Mouse (Mus musculus): Measurements from ENCODE around the gene Mterf1b.
"Not testable (repeated sequence)": the region's sequence is repeated elsewhere in the genome, so short reads cannot be mapped to it uniquely, and the experiment has no call there.

Gene Mterf1b

DNA sequence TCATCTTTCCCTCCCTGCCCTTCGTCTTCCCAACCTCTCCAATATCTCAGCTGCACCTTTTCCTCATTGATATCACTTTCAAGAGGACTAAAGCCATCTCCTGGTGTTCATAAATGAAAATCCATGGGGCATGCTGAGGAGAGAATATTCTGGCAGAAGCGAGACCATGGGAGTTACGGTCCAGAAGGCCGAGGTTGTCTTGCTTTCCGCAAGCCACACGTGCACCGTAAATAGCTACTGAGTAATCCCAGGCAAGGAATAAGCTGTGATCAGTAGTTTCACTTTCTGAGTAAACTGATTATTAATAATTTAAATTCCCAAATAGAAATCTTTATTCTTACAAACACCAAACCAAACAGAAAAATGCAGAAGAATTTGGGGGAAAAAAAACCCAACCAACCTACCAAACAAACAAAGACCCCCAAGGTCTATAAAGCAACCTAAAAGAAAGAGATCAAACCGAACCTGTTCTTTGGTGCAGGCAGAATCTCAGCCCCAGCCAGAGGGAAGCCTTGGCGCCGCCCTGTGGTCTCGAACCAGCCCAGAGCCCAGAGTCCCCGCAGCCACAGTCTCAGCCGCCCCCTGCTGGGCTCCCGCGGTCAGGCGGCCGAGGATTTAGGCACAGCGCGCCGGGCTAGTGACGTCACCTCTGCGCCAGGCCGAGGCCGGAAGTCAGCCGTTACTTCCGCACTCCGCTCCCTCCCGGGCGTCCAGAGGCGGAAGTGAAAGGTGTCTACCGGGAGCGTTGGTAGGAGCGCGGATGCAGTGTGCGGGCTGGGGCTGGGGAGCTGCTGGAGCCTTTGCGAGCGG lies at the start of gene Mterf1b:
Gene Mterf1b, plus strand, starts transcription at position 697 of the 810 bp plus-strand sequence.
- not testable (repeated sequence) for DNase-seq

DNA sequence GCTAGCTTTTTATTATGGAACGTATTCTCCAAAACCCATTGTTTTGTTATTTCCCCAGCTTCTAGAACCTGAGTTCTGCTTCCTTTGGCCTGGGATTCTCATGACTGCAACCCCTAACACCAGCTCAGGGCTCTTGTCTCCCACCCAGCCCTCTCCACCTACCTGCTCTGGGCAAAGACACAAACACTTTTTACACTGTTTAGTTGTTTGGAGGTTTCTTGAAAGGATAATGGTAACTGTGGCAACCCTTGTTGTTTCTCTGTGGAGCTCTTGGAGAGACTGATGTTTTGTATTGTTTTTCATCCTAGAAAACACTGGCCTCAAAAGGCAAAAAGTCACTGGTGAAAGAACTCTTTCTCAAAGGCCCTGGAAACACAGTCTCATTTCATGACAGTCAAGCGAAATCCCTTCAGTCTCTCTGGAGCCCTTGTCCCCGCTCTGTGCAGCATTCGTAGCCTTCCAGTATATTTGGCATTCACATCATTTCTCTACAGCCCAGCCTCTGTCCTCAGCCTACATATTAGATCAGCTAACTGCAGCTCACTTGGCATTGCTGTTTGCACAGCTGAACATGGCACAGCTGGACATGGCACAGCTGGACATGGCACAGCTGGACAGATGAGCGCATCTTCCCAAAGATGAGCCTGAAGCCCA lies 32.6 kb upstream of the Mterf1b start:
- DNase-seq = not testable (repeated sequence)

DNA sequence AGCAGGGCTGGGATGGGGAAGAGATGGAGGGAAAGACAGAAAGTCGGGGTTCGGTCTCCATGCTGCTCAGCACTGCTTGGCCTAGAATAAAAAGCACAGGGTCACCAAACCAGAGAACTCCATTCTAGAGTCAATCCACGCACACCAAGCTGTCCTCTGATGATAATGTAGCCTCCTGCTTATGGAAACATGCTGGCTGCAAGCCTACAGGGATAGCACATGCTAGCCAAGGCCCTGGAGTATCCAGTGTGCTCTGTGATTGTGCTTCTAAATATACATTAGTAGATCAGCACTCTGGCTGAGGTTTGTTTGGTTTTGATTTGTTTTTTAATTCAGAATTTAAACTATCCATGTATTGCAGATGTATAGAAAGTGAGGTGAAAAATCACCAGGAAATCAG lies 30.6 kb upstream of the Mterf1b start:
- DNase-seq = no peak

DNA sequence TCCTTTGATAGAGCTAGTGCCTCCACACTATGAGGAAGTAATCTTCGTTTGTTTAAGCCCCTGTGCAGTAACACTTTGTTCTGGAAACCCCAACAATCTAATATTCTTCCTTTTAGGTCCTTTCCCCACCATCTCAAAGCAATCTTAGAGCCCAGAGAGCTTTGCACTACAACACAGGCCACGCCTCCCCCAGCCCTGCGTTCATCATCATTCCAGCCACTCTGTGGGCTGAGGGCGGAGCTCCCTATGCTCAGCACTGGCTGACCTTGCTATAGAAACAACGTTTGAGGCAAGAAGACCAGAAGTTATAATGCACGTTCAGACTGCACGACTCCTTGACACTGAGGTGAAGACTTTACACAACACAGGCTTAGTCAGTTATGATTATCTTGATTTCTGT lies 29.7 kb upstream of the Mterf1b start:
- no peak for DNase-seq

DNA sequence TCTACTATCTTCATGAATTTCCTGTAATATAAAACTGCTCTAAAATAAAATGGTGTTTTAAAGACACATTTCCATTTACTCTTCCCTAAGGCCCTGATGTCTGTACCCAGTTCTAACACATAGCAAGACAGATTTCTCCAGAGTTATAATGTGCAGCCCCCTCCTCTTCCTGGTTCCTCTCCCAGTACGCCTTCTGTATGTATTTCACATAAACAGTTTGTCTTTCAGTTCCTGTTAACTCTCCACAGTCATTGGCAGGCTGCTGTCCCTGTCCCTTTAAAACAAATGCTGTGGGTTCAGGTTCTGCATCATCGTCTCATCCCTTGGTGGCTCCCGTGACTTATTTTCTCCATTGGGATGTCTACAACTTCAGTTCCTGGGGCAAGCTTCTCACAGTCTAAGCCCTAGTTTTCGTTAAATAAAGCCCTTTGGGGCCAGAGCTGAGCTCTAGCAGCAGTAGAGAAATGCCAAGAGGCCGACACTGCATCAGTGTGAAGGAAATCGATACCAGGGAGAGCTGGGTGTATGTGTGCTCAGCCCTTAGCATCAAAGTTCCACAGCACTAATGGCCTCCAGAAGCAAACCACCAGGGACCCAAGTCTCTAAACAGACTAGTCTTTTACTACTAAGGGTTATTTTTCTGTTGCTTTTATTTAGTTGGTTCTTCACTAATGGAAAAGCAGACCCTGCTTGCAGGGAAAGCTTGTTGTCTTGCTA lies 24.2 kb upstream of the Mterf1b start:
- not testable (repeated sequence) for DNase-seq

DNA sequence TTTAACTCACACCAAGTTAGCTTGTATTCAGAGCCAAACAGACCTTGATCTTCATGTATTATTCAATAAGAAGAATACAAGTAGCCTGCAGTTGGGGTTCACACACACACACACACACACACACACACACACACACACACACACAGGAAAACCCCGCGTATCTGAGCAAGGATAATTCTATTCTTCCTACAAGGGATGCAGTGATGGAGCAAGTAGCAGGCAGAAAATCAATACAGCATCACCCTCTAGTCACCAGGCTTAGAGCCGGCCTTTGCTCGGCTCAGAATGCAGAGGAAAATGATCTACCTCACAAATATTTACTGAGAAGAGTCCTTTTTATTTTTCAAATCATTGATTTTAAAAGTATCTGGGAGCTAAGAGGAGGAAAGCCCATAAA lies 23.6 kb upstream of the Mterf1b start:
- not testable (repeated sequence) for DNase-seq

DNA sequence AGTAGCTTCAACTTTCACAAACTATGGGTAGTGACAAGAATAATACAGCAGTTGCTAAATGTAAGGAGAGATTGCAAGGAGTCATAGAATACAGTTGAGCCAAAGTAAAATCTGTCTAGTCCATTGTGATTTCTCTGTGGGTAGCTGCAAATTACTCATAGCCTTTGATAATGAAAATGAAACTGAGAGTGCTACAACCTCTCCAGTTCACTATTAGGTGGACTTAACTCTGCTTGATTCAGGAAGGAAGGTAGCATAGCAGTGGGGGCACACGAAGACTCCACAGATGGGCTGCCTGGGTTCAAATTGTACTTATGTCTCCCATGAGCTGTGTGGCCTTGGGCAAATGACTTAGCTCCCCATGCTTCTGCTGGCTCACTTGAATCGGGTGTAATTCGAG lies 15.7 kb upstream of the Mterf1b start:
- DNase-seq = not testable (repeated sequence)

DNA sequence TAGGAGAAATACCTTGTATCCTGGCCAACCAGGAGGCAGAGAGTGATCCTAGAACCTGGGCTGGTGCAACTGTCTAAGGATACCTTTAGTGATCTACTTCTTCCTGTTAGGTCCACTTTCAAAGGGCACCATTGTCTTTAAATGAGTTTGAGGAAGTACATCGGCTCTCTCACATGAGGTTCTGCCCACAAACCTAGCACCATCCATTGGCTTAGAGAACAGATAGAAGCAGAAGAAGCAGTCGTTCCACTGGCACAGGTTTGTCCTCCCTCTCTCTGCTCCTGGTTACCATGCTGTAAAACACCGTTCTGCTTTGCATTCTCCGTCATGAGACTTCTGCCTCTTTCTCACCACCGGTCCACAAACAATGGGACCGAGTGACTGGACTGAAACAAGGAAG lies 12.8 kb upstream of the Mterf1b start:
- DNase-seq = no peak

DNA sequence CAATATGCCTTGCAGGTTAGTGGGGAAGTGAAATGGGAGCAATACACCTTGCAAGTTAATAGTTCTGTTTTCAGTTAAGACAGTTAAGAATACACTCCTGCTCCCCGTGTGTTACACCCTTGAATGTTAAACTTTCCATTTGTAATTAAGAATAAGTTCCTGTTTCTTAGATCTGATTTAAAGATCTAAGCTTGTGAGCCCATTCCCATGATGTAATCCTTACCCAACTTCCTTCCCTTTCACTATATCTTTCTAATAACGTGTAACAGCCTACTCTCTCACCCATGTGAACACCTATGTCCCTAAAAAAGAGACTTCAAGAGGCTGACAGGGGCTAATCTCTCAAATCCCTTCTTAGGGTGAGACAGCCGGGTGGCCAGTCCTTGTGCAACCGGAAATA lies 5.4 kb upstream of the Mterf1b start:
- no peak for DNase-seq

DNA sequence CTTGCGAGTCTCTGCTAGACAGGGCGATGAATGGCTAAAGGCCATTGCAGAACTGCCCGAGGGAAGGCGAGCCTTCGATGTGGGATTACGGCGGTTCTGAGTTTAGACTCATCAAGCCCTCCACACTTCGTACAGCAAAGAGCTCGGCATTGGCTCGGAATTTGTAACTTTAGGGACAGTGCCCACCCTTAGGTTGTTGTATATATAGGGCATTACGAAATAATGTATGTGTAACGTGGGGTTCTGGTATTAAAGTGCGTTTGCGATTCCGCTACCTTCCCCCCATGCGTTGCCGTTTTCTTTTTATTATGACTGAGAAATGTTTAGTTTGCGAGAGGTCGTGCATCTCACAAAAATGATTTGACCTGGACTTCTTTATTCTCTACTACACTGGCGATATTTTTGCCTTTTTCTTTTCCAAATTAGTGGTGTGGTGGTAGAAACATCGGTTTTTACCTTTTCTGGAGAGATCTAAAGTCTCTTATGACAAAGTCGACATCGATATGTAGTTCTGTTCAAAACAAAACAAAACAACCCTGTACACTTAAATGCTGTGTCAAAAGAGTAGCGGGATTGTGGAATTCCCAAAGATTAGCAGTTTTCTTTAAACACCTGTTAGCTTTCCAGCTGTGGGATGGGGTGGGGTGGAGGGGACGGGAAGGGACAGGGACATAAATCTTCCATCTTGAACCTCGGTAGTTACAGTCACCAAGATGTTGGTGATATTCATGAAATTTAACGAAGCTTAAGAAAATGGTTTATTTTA lies 497 bp downstream of the Mterf1b start:
- DNase-seq = not testable (repeated sequence)

DNA sequence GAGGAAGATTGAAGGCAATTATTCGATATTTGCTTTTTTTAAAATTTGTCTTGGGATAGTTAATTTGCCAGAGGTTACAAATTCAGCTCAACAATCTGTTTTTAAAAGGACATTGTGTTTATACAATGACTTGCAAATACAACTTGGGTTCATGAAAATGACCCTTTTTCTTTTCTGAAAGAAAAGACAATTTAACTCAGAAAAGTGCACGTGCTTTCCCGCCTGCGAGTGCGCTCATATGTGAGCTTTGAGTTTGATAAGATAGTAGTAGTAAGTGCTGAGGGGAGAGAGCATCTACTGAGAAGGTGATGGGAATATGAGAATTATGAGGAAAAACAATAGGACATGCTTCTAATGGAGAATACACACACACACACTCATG lies 1.1 kb downstream of the Mterf1b start:
- DNase-seq = no peak

DNA sequence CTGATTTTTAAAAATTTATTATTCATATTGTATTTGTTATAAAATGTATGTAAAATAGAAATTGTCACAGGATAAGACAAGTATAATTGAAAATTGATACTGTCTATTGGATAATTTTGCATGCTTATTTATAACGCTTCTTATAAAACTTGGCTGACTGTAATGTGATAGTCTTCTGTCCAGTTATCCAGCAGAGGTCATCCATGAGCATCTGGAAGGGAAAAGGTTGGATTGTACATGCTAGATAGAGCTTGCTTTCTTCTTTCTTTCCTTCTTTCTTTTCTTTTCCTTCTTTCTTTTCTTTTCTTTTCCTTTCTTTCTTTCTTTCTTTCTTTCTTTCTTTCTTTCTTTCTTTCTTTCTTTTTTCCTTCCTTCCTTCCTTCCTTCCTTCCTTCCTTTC lies 2.0 kb downstream of the Mterf1b start:
- DNase-seq = no peak

DNA sequence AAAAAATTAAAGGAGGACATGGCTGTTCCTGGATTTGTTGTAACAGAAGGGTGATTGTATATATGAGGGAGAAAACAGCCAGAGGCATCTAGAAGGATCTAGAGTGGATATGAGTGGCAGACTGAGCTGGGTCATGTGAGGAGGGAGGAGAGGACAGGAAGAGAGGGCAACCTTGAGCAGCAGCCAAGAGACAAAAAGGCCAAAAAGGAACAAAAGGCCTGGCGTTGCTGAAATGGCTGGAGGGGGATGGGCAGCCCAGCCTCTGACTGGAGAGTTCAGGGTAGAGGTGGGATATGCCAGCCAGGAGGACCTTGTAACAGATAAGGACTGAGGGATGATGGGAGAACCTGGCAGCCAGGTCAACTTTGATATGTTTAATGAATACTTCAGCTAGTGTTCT lies 2.9 kb downstream of the Mterf1b start:
- DNase-seq = no peak

DNA sequence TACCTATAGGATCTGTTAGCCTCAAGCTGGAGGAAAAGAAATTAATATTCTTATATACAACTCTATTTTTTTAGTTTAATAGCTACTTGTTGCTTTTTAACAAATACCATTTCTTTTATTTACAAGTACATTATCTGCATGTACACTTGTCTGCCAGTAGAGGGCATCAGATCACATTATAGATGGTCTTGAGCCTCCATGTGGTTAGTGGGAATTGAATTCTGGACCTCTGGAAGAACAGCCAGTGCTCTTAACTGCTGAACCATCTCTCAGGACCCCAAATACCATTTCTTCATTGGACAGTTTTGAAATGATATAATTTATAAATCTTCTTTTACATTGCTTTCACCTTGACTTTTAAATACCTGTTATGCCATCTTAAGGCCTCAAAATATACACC lies 9.2 kb downstream of the Mterf1b start:
- DNase-seq = no peak

DNA sequence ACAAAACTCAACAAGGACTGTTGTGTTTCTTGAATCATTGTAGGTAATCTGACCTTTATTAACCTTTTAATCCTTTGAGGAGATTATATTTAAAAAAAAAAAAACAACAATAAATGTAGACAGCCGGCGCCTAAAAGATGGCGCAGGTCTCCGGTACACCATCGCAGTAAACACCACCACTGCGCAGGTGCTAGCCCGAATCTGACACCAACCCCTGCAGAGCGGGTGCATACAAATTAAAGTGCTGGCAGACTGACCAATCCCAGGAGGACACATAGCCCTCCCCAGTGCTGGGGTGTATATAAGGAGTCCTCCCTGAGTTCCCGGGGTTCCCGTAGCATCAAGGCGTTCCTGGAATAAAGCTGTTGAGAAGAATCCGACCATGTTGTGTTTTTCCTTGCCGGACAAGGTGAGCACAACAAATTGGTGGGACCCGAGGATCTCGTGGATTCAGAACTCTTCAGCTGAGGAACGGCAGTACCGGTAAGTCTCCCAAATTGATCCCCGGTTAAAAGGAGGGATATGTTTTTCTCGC lies 10.2 kb downstream of the Mterf1b start:
- not testable (repeated sequence) for DNase-seq

DNA sequence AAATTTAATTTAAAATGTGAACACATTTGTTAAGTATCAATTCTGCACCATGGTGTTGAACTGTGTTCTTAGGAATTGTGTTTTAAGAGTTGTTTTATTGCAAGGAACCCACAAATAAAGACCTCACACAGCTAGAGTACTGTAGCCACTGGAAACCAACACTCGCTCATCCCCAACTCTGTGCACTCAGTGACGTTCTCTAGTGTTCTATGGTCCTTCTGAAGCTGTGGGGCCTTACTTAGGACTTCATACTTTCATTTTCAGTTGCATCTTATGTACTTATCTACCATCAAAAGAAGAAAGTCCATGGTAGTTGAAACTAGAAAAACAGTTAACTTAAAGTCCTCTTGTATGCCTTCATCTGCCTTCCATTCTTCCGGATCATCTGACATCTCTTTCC lies 17.9 kb downstream of the Mterf1b start:
- not testable (repeated sequence) for DNase-seq

DNA sequence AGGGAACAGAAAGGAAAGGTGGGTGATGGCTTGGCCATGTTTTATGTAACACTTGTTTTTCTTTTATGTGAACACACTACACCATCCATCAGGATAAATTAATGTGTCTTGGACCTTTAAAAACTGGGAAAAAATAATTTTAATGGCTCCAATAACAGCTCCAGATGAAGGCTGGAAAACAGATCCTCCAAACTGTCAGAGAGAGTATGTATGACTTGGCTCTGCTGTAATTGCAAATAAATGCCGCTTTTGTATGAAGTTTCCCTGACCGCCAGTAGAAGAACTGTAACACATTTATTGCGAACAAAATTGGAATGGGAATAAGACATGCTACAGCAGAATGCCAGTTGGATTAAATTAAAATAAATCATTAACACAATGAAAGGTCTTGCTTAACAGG lies 29.1 kb downstream of the Mterf1b start:
- no peak for DNase-seq

DNA sequence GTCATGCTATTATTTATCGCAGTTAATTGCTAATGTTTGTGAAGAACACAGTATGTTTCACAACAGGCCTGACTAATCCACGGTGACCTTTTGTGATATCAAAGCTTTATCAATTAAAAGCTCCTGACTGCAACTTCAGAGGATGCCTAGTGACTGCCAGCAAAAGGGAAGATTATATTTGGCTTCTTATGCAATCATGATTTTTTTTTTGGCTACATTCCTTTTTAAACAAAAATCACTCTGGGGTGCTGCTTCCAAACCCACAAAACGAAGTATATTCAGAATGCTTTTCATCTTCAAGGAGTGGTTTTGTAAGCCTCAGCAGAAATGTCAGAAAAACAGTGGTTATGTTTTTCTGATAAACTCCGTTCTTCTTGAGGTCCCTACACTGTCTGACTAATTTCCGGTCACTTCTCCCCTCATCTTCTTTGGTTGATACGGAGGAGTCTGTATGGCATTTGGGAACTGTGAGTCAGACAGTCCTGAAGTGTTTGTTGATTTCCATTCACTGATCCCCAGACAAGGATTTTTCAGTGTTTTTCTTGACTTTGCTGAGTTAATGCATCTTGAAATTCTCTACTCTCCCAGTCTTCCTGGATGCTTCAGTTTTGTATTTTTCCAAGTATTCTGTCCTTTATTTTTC lies 29.9 kb downstream of the Mterf1b start:
- DNase-seq = no peak

DNA sequence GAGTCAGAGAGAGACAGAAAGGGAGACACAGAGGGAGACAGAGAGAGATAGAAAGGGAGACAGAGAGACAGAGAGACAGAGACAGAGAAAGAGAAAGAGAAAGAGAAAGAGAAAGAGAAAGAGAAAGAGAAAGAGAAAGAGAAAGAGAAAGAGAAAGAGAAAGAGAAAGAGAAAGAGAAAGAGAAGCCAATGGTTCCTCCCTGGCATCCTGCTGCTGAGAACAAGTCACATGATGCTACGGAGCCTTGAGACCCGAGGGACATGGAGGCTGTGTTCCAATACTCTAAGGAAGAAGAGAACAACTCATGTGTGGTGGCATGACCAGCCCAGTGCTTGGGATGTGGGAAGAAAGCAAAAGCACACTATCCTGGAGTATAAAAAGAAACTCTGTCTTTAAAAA lies 40.0 kb downstream of the Mterf1b start:
- DNase-seq = no peak

DNA sequence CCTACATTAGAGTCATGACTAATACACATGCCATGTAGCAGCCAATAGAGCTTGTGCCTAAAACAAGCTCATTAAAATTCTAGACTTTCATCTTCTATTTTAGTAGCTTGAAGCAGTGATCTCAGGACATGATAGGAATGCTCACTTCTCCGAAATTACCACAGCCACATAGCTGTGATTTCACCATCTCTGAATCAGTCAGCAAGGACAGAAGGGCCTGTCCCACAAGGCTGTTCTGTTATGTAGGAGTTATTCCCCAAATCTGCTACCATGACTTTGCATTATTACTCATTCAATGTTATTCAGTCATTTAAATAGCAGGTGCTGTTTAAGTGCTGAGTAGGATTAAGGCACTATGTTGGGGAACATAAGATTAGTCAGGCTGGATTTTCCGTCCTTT lies 42.3 kb downstream of the Mterf1b start:
- DNase-seq = no peak

DNA sequence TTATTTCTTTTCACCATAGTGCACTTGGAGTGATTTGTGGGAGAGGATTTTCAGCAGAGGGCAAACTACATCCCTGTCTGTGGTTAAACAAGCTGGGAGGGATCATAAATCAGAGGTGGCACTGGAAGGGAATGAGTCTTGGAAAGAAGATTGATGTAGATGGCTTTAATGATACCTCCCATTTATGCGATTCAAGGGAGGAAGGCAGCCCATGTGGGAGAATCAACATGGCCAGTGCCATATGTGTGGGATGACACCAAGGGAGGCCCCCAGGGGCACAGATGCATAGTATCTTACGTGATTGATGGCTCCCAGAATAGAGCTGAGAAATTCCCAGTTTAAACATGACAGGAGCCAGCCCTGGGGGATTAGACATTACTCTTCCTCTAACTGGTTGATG lies 48.0 kb downstream of the Mterf1b start:
- no peak for DNase-seq

DNA sequence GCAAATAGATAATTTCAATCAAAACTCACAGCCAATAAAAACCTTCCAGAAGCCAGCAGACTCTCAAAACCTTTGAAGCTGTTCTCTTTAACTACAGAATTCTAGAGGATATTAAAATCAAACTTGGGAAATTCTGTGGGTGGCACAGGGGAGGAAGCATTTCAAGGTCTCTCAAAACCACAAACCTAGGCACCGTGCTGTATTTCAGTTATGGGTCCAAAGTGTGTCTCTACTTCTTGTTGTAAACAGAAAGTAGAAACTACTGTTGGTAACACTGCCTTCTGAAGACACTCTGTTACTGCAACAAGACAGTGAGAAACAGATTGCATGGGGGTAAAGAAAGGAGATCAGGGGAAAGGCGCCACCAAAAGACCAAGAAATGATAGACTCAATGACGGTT lies 52.8 kb downstream of the Mterf1b start:
- DNase-seq = no peak

Data from thymus, postnatal 4 days (tissue).